ENCODE assay signal across 11 mouse cellular contexts in genomic region chr7:130898373-130898772, GRCm38 (mm10). TPM values are rescaled to one million over a fixed set of nuclear protein-coding genes. Genes with fewer than 3 reads are reported as not detected.
A peak's percentile ranks its signal among the peaks of the same experiment; 100 is the strongest.
DNase-seq lines count a peak whose midpoint lies in the region; ATAC-seq and TF ChIP-seq lines count a peak whose summit lies in the region.
"Had no signal": no experiment of that assay in that cellular context is flagged by ENCODE, and none has a peak within 500 bp of the region (broad histone marks: within the 10 kb centered on the region; RNA-seq: fewer than 3 reads in every experiment).

No protein-coding gene starts in this region.

- 87% methylated on average over 4 of the region's 4 CpGs for WGBS in intestine, postnatal 0 days
- WGBS in intestine, embryonic 15.5 days, result 86% methylated on average over 4 of the region's 4 CpGs
- WGBS in midbrain, embryonic 14.5 days, result 83% methylated on average over 4 of the region's 4 CpGs
- WGBS in midbrain, embryonic 10.5 days, result 85% methylated on average over 4 of the region's 4 CpGs
- WGBS in stomach, postnatal 0 days, result 77% methylated on average over 4 of the region's 4 CpGs

- peak; percentile 27 for DNase-seq in adrenal gland, postnatal 14 days
- DNase-seq in adrenal gland, adult 2 months, result no peak
- DNase-seq in midbrain, embryonic 14.5 days, result peak; percentile 9
- DNase-seq in midbrain, embryonic 10.5 days (ENCODE audit: low spot score), result no peak
- no peak for DNase-seq in stomach, postnatal 0 days (ENCODE audit: low spot score)
- no peak for DNase-seq in spleen, adult 18-20 months
- DNase-seq: adrenal gland, postnatal 10 days had no signal

- no peak overlapping the region for H3K4me2 ChIP-seq in intestine, postnatal 0 days (replicated peaks; ENCODE audit: low read depth)
- H3K4me2 ChIP-seq in intestine, embryonic 15.5 days (replicated peaks), result no peak overlapping the region
- no peak overlapping the region for H3K4me2 ChIP-seq in midbrain, embryonic 14.5 days (ENCODE audit: low read length)
- H3K4me2 ChIP-seq in stomach, postnatal 0 days (replicated peaks; ENCODE audit: low read depth), result no peak overlapping the region
- H3K4me2 ChIP-seq: hindbrain, embryonic 12.5 days had no signal

- no peak overlapping the region for H3K27ac ChIP-seq in intestine, postnatal 0 days (ENCODE audit: low read depth, low read length)
- H3K27ac ChIP-seq in intestine, embryonic 15.5 days, result no peak overlapping the region
- no peak overlapping the region for H3K27ac ChIP-seq in midbrain, embryonic 14.5 days (replicated peaks; ENCODE audit: low read depth, low read length)
- H3K27ac ChIP-seq in midbrain, embryonic 10.5 days (replicated peaks), result no peak overlapping the region
- H3K27ac ChIP-seq in stomach, postnatal 0 days (replicated peaks), result no peak overlapping the region
- H3K27ac ChIP-seq: hindbrain, embryonic 12.5 days; macrophage had no signal

- H3K4me1 ChIP-seq in intestine, postnatal 0 days (replicated peaks; ENCODE audit: control insufficient read depth, insufficient read depth, low read length), result no peaks in the 10 kb centered on the region
- H3K4me1 ChIP-seq in intestine, embryonic 15.5 days (replicated peaks), result no peaks in the 10 kb centered on the region
- no peaks in the 10 kb centered on the region for H3K4me1 ChIP-seq in midbrain, embryonic 14.5 days (ENCODE audit: control insufficient read depth, insufficient read depth, low read length)
- peaks cover 11% of the 10 kb centered on the region for H3K4me1 ChIP-seq in midbrain, embryonic 10.5 days
- no peaks in the 10 kb centered on the region for H3K4me1 ChIP-seq in stomach, postnatal 0 days (replicated peaks; ENCODE audit: control insufficient read depth, insufficient read depth)
- H3K4me1 ChIP-seq: hindbrain, embryonic 12.5 days had no signal

- no peak for ATAC-seq in intestine, postnatal 0 days
- ATAC-seq in intestine, embryonic 15.5 days, result no peak
- no peak for ATAC-seq in midbrain, embryonic 14.5 days (ENCODE audit: low FRiP score, low TSS enrichment)
- no peak for ATAC-seq in stomach, postnatal 0 days (ENCODE audit: low FRiP score, low TSS enrichment)

- TF ChIP-seq CTCF in intestine, postnatal 0 days (IDR thresholded peaks at IDR 0.05; ENCODE audit: low read depth), result peak; percentile 53
- peak; percentile 56 for TF ChIP-seq CTCF in stomach, postnatal 0 days (IDR thresholded peaks at IDR 0.05; ENCODE audit: low read depth)

- TF ChIP-seq EP300 in stomach, postnatal 0 days (optimal IDR thresholded peaks at IDR 0.05), result no peak

- H3K27me3 ChIP-seq in intestine, postnatal 0 days (replicated peaks; ENCODE audit: control insufficient read depth, insufficient read depth, low read length), result no peaks in the 10 kb centered on the region
- no peaks in the 10 kb centered on the region for H3K27me3 ChIP-seq in intestine, embryonic 15.5 days (replicated peaks)
- no peaks in the 10 kb centered on the region for H3K27me3 ChIP-seq in midbrain, embryonic 14.5 days (ENCODE audit: control insufficient read depth, insufficient read depth, low read length)
- H3K27me3 ChIP-seq in midbrain, embryonic 10.5 days (ENCODE audit: low read depth, poor library complexity, severe bottlenecking), result no peaks in the 10 kb centered on the region
- H3K27me3 ChIP-seq in stomach, postnatal 0 days (ENCODE audit: control insufficient read depth, insufficient read depth, low read length), result no peaks in the 10 kb centered on the region
- H3K27me3 ChIP-seq: hindbrain, embryonic 12.5 days had no signal

- no peak overlapping the region for H3K4me3 ChIP-seq in intestine, postnatal 0 days (ENCODE audit: low read depth, low read length)
- no peak overlapping the region for H3K4me3 ChIP-seq in intestine, embryonic 15.5 days (replicated peaks)
- no peak overlapping the region for H3K4me3 ChIP-seq in midbrain, embryonic 14.5 days (replicated peaks; ENCODE audit: low read depth, low read length)
- no peak overlapping the region for H3K4me3 ChIP-seq in midbrain, embryonic 10.5 days
- H3K4me3 ChIP-seq in stomach, postnatal 0 days (ENCODE audit: low read depth, low read length), result no peak overlapping the region
- H3K4me3 ChIP-seq: hindbrain, embryonic 12.5 days had no signal

- no peak overlapping the region for H3K9ac ChIP-seq in intestine, postnatal 0 days (ENCODE audit: low read depth, low read length)
- no peak overlapping the region for H3K9ac ChIP-seq in intestine, embryonic 15.5 days
- no peak overlapping the region for H3K9ac ChIP-seq in midbrain, embryonic 14.5 days (replicated peaks; ENCODE audit: low read length)
- no peak overlapping the region for H3K9ac ChIP-seq in stomach, postnatal 0 days (ENCODE audit: low read length)
- H3K9ac ChIP-seq: hindbrain, embryonic 12.5 days had no signal

- peaks cover 47% of the 10 kb centered on the region for H3K36me3 ChIP-seq in intestine, postnatal 0 days (ENCODE audit: control insufficient read depth, insufficient read depth)
- H3K36me3 ChIP-seq in intestine, embryonic 15.5 days, result no peaks in the 10 kb centered on the region; the same call in 1 of the 2 replicates
- peaks cover 14% of the 10 kb centered on the region for H3K36me3 ChIP-seq in midbrain, embryonic 14.5 days (ENCODE audit: control insufficient read depth, insufficient read depth, low read length)
- peaks cover 66% of the 10 kb centered on the region for H3K36me3 ChIP-seq in midbrain, embryonic 10.5 days
- peaks cover 5% of the 10 kb centered on the region for H3K36me3 ChIP-seq in stomach, postnatal 0 days (ENCODE audit: control insufficient read depth, insufficient read depth, low read length)

- no peaks in the 10 kb centered on the region for H3K9me3 ChIP-seq in intestine, postnatal 0 days (ENCODE audit: control insufficient read depth)
- no peaks in the 10 kb centered on the region for H3K9me3 ChIP-seq in intestine, embryonic 15.5 days
- H3K9me3 ChIP-seq in midbrain, embryonic 14.5 days (ENCODE audit: control insufficient read depth, low read length), result no peaks in the 10 kb centered on the region
- H3K9me3 ChIP-seq in midbrain, embryonic 10.5 days (replicated peaks), result no peaks in the 10 kb centered on the region
- H3K9me3 ChIP-seq in stomach, postnatal 0 days (ENCODE audit: control insufficient read depth, low read length), result no peaks in the 10 kb centered on the region
- H3K9me3 ChIP-seq: hindbrain, embryonic 12.5 days had no signal

RNA-seq across cellular contexts. Expression of gene Plekha1, which starts 32.8 kb away (rescaled TPM):
- 25.6 and 31.6 TPM in 2 replicates for total RNA-seq in adrenal gland, postnatal 14 days (2021)
- 10 to 100 TPM; 22.5 to 30.1 TPM for total RNA-seq in adrenal gland, adult 2 months (2021)
- 11.0 and 11.2 TPM in 2 replicates for polyA plus RNA-seq in adrenal gland, adult 2 months (2012; rRNA removed)
- polyA plus RNA-seq in intestine, postnatal 0 days (2015; fragmentation: Nextera tagmentation; extraction: Ambion mirVana), result 29.6 and 30.2 TPM in 2 replicates
- polyA plus RNA-seq in intestine, embryonic 15.5 days (2015; fragmentation: Nextera tagmentation; extraction: Ambion mirVana), result 40.5 and 41.5 TPM in 2 replicates
- polyA plus RNA-seq in midbrain, embryonic 14.5 days (2014; fragmentation: Nextera tagmentation; extraction: Ambion mirVana), result 65.1 and 77.7 TPM in 2 replicates
- polyA plus RNA-seq in midbrain, embryonic 10.5 days (2016; fragmentation: Nextera tagmentation; extraction: Ambion mirVana), result 49.9 and 50.9 TPM in 2 replicates
- 32.1 and 34.1 TPM in 2 replicates for polyA plus RNA-seq in stomach, postnatal 0 days (2015; fragmentation: Nextera tagmentation; extraction: Ambion mirVana)

RNA-seq across cellular contexts. Expression of gene Htra1, which starts 37.5 kb away (rescaled TPM):
- 77.0 and 81.6 TPM in 2 replicates for total RNA-seq in adrenal gland, postnatal 14 days (2021)
- total RNA-seq in adrenal gland, adult 2 months (2021), result 10 to 100 TPM; 34.5 to 87.0 TPM
- polyA plus RNA-seq in adrenal gland, adult 2 months (2012; rRNA removed), result 90.6 and 134 TPM in 2 replicates
- 15.5 and 17.6 TPM in 2 replicates for polyA plus RNA-seq in intestine, postnatal 0 days (2015; fragmentation: Nextera tagmentation; extraction: Ambion mirVana)
- polyA plus RNA-seq in intestine, embryonic 15.5 days (2015; fragmentation: Nextera tagmentation; extraction: Ambion mirVana), result 16.9 and 18.8 TPM in 2 replicates
- polyA plus RNA-seq in midbrain, embryonic 14.5 days (2014; fragmentation: Nextera tagmentation; extraction: Ambion mirVana), result 6.9 and 12.7 TPM in 2 replicates
- polyA plus RNA-seq in midbrain, embryonic 10.5 days (2016; fragmentation: Nextera tagmentation; extraction: Ambion mirVana), result 2.1 and 3.1 TPM in 2 replicates
- 48.6 and 51.6 TPM in 2 replicates for polyA plus RNA-seq in stomach, postnatal 0 days (2015; fragmentation: Nextera tagmentation; extraction: Ambion mirVana)

Comparison
In these comparisons a context has a peak if more than half of its experiments do, and no peak if none do; other contexts are left out.
1. DNase-seq: peak in adrenal gland, postnatal 14 days (single experiment) and midbrain, embryonic 14.5 days (single experiment); none in adrenal gland, adult 2 months (single experiment), midbrain, embryonic 10.5 days (single experiment), stomach, postnatal 0 days (single experiment) and spleen, adult 18-20 months (0 of 2).